Mouse (Mus musculus) kidney, postnatal 14 days (tissue): ENCODE data around the gene Dpm3.
A peak's percentile ranks its signal among the peaks of the same experiment; 100 is the strongest.

Source experiments
- DNase-seq: peaks from one replicate; pipeline ENCODE4 v3.0.0; 2022; ENCODE audit warnings: mixed read lengths

Gene Dpm3

DNA sequence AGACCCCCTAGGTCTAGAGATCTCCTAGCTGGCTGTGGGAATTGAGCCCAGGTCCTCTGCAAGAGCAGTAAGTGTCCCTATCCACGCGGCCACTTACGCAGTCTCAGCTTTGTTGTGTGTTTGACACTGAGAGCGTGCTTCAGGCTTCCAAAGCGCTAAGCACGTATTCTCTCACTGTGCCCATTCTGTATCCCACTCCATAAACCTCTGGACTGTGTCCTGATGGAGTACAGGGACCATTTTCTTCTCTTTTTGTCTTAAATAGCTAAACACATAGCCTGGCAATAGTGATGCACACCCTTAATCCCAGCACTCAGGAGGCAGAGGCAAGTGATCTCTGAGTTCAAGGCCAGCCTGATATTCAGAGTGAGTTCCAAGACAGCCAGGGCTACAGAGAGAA is 39.8 kb downstream of the Dpm3 start:
- no peak for DNase-seq

DNA sequence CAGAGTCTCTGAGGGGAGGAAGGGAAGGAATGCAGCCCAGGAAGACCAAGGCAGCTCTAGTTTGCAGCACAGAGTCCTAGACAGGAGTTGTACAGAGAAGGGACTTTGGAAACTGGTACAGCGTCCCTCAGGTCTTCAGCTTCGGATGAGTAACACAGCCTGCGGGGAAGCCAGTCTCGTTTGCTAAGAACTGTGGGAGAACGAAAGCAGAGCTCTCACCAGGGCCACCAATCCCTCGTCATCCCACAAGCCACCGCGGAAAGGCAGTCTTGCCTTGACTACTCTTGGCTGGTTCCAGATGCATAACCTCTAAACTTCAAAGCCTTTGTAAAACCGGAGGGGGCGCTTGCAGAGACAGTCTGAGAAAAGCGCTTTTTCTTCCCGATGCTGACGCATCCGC is 40.3 kb downstream of the Dpm3 start:
- DNase-seq: peak; percentile 62

DNA sequence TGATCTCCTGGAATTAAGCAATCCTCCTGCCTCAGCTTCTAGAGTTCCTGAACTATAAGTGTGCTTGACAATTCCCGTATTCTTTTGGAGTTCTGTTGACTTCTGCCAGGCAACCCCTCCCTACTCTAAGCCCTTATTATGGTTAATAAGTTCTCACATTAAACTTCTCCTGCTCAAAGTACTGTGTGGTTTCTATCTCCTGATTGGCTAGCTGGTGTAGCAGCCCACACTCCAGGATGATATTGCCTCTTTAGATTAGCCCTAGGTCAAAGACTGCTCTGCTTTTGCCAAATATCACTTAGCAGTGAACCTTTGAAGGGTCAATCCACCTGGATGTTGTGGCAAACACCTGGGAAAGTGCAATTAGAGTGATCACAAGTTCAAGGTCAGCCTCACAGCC is 40.9 kb downstream of the Dpm3 start:
- DNase-seq: peak; percentile 65

DNA sequence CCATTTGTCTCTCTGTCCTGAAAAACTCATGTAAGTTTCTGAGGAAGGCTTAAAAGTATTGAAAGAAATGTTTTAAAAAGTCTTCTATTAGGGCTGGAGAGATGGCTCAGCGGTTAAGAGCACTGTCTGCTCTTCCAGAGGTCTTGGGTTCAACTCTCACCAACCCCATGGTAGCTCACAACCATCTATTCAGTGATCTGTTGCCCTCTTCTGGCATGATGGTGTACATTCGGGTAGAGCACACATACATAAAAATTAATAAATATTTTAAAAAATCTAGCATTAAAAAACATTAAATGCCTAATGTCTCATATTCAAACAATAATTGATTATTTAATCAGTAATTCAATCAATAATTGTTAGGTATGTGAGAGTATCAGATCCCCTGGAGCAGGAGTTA is 41.4 kb downstream of the Dpm3 start:
- no peak for DNase-seq

DNA sequence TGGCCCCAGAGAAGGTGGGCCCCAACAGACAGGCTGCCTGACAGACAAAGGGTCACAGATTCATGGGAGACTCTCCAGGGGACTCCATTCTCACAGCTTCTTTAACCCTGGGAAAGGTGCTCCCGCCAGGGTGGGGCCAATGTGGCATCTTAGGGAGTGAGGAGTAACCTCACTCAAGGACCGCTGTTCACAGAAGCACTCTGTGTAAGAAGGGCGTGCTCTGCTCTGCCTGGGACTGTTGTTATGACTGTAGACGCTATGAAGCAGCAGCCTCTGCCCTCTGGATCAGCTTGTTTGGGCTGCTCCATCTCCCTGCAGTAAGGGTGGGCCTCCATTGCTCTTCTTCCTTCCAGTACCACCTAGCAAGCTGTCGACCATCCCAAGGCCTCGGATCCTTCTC is 45.3 kb downstream of the Dpm3 start:
- DNase-seq: no peak

DNA sequence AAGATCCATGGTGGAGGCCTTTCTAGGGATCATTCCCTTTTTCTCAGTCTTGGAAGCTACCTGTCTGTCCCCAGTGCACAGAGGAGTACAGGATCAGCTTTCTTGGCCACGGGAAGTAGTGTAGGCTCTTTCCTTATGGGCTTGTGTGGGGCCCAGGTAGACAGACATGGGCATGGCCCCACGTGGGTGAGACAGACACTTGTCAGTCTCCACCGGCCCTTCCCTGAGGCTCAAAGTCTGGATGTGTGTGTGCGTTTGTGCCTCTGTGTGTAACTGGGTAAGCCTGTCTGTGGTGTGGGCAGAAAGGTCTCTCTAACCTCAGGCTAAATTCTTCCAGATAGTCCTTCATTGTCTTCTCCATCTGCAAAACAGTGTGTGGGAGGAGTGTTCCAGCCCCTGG is 45.9 kb downstream of the Dpm3 start:
- DNase-seq: peak; percentile 24

DNA sequence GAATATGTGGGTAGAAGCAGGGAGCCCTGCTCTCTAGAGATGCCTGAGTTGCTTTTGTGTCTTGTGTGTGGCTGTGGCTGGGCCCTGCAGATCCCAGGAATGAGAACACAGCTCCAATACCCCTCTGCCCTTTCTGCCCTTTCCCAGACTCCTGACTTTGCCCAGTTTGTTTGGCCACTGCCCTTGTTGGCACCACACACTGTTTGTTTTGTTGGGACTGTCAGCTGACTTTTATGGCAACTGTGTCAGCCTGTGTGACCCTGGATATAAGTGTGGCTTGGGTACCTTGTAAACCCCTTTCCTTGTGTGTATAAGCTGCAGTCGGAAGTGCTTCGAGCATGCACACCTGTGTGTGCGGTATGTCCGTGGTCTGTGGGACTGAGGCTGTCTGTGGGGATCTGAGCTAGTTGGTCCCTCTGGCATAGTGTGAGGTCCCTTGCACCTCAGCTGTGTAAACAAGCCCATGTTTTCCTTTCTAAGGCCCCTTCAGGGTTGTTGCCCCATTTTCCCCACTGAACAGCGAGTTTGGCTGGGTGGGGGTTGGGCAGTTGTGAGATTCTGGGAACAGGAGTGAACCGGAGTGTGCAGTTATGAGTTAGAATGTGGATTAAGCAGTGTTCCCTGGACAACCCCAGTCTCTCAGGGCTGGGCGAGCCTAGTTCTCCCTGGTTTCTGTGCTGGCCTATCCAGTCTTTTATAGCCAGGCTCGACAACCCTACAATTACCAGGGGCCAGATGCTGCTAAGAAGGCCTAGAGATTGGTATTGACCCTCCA is 46.6 kb downstream of the Dpm3 start:
- peak; percentile 49 for DNase-seq

DNA sequence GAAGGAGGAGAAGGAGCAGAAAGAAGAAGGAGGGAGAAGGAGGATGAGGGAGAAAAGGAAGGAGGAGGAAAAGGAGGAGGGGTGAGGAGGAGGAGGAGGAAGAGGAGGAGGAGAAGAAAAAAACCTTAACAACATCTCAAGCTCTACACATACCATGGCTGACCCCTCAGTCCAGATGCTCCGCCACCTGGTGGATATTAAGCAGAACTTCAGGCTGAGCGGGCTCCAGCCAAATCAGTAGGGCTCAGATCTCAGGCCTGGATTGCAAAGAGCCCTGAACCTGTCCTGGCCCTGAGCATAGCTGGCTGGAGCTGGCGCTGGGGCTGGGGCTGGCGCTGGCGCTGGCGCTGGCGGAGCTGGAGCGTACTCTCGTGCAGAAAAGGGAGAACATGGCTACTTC is 48.9 kb downstream of the Dpm3 start:
- peak; percentile 85 for DNase-seq

DNA sequence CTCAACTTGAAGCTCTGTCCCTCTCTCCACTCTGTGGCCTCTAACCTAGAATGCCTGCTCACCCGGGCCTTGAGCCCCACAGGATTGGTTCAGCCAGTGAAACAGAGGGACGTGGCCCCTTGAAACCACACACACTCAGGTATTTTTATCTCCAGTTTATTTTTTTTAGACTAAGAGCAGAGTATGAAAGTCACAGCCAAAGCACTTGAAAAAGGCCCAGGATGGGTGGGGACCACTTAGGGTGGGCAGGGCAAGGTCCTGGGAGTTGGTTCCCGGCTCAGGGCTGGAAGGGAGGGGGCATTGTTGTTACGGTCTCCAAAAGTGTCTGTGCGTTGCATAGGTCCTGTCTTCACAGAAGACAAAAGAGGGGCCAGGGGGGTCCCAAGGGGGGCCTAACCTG is 55.2 kb downstream of the Dpm3 start:
- DNase-seq: no peak

DNA sequence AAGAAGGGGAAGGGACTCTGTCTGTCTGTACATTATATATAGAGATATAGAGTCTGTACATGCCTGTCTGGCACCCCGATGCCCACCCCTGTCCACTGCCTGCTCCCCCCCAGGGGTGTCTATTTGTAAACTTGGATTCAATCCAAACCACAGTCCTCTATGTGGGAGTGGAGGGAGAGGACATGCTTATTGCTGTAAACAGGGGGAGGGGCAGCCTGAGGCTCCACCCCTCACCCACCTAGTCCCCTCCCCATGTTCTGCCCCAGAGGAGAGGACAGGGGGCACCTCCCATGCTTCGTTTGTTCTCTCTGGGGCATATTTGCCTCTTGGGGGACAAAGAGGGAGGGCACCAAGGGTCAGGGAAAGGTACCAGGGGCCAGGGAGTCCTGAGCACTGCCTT is 55.6 kb downstream of the Dpm3 start:
- DNase-seq: peak; percentile 24

DNA sequence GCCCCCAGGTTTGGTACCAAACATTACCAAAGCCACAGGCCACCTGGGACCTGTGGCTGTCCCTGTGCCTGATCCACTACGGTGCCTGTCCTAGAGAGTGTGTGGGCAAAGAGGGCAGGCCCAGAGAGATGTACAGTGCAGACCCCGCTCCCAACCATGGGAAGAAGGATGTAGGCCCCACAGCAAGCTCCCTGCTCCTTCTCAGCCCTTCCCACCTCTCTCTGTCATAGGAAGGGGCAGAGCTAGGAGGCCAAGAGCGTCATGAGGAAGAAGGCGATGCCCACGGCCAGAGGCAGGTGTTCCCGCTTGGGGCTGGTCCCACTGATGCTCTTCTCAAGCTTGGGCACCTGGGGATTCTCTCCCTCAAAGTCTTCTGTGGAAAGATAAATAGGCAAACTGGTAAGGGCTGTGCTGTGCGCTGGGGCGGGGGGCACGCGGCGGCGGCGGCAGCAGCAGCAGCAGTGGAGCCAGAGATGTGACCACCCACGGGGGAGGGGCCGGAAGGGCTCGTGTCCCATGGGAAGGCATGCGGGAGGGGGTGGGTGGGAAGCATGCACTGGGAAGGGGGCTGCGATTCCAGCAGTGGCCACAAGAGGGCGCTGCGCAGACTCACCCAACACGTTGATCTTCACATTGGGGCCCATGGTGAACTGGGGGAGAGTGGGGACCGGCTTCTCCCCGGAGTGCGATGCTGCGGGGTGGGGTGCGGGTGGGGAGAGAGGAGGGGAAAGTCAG is 56.2 kb downstream of the Dpm3 start:
- peak; percentile 90 for DNase-seq

DNA sequence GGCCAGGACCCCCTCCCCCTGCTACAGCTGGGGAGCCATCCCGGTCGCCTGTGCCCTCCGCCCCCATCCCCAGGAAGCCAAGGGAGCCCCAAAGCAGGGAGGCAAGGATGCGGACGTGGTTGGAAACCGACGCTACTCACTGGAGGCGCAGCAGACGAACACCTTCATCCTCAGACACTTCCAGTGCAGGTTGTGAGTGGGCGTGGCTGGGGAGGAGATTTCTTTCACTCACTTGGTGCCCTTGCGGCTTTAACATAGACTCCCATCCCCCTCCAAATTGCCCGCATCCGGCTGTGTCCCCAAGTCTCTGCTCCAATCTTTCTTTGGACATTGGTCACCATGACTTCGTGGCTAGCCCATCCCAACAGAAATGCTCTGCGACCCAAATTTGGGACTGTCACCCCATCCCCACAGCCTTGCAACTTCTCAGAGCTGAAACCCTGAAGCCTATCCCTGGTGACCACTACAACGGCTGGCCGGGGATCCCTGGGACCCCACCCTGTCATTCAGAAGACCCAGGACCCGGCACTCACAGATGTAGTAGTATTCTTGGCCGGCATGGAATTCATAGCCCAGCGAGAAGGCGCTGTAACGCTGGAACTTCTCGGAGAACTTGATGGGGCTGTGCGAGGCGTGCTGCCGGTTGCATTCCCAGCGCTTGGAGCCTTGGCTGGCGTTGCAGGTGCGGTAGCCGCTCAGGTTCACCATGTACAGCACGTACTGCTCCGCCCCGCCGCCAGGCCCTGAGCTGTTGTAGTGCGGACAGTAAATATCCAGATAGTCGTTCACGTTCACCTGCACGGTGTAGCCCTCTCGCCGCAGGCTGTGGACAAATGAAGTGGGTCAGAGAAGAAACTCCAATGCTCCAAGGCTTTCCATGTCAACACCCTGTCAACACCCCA is 57.0 kb downstream of the Dpm3 start:
- peak; percentile 35 for DNase-seq
